Mouse (Mus musculus): ENCODE data around the gene Olfr924.
"Not testable (repeated sequence)": the region's sequence is repeated elsewhere in the genome, so short reads cannot be mapped to it uniquely, and the experiment has no call there.

Olfr924 gene

GRCm38 (mm10) chr9:38844149-38844548 lies at the start of gene Olfr924:
Gene Olfr924, plus strand, starts transcription at chr9:38844449.
- DNase-seq = no peak

- no peak for DNase-seq
These were observed 38.6 kb upstream of the Olfr924 start for GRCm38 (mm10) chr9:38805696-38806095.

- no peak for DNase-seq
These were observed 29.9 kb upstream of the Olfr924 start, which contains the start of gene Olfr922 for GRCm38 (mm10) chr9:38814314-38814713. Gene Olfr922, plus strand, starts transcription at chr9:38814614.

GRCm38 (mm10) chr9:38815458-38815986 lies 28.7 kb upstream of the Olfr924 start:
- DNase-seq = no peak

- DNase-seq = no peak
These were observed 18.0 kb upstream of the Olfr924 start, which contains the start of gene Olfr923 for GRCm38 (mm10) chr9:38826245-38826644. Gene Olfr923, plus strand, starts transcription at chr9:38826545.

- DNase-seq = no peak
These were observed 11.2 kb upstream of the Olfr924 start for GRCm38 (mm10) chr9:38833027-38833426.

- no peak for DNase-seq
These were observed 10.5 kb downstream of the Olfr924 start, which contains the start of gene Olfr26 for GRCm38 (mm10) chr9:38854760-38855159. Gene Olfr26, plus strand, starts transcription at chr9:38855060.

GRCm38 (mm10) chr9:38874880-38875279 lies 30.6 kb downstream of the Olfr924 start:
- DNase-seq = not testable (repeated sequence)

GRCm38 (mm10) chr9:38876826-38877225 lies 32.6 kb downstream of the Olfr924 start, which contains the start of gene Olfr926:
Gene Olfr926, plus strand, starts transcription at chr9:38877126.
- no peak for DNase-seq
